Mouse (Mus musculus): ENCODE measurements around the gene Ptprd.

Ptprd gene

GRCm38 (mm10) chr4:76440791-76441364 lies 1770.9 kb downstream of the Ptprd start:
- peak; percentile 88 to 91 for DNase-seq

- no peak for DNase-seq
These were observed 1773.2 kb downstream of the Ptprd start for GRCm38 (mm10) chr4:76438496-76439079.

- no peak for DNase-seq
These were observed 1773.7 kb downstream of the Ptprd start for GRCm38 (mm10) chr4:76438068-76438467.

DNA sequence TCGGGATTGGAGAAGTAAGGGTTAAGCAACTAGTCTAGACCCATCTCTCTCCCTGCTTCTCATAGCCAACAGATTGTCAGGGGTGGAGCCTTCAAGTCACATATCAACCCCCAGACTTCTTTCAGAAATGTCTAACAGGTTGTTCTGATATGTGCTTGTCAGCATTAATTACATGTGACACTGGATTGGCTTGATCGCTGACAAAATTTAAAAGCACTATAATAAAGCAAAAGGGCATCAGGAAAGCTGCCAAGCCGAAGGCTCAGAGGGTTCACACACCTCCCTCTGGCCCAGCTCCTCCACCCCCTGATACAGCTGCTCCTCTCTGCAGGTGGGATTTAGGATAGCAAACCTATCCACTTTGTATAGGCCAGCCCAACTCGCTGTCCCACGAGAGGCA lies 1775.8 kb downstream of the Ptprd start:
- DNase-seq: peak; percentile 72 to 74

DNA sequence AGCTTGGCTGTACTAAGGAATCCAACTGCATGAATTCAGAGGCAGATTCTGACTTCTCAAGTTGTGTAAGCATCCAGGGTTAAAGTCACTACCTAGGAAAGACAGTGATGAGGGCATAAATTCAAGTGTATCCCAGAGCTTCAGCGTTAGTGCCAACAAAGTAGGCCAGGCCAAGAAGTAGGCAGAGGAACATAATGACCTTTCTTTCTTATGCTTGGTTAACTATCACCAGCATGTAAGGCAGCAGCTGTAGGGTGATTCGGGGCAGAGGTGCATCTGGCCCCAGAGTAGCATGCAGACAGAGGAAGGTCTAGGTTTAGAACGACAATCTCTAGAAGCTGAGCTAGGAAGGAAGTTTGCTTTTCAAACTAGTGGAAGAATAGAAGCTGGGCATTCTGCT lies 1782.0 kb downstream of the Ptprd start:
- DNase-seq: peak; percentile 47 to 83

- peak; percentile 38 to 70 for DNase-seq
These were observed 1784.7 kb downstream of the Ptprd start for GRCm38 (mm10) chr4:76427036-76427435.

GRCm38 (mm10) chr4:76425230-76425575 lies 1786.6 kb downstream of the Ptprd start:
- no peak for DNase-seq

GRCm38 (mm10) chr4:76424324-76425229 lies 1787.2 kb downstream of the Ptprd start:
- peak; percentile 76 to 87 for DNase-seq

GRCm38 (mm10) chr4:76422113-76422512 lies 1789.6 kb downstream of the Ptprd start:
- no peak for DNase-seq

- DNase-seq: no peak
These were observed 1792.1 kb downstream of the Ptprd start for GRCm38 (mm10) chr4:76419641-76420040.

GRCm38 (mm10) chr4:76417676-76418075 lies 1794.1 kb downstream of the Ptprd start:
- DNase-seq: peak; percentile 35 to 60

GRCm38 (mm10) chr4:76415624-76416023 lies 1796.1 kb downstream of the Ptprd start:
- peak; percentile 31 to 44 for DNase-seq

DNA sequence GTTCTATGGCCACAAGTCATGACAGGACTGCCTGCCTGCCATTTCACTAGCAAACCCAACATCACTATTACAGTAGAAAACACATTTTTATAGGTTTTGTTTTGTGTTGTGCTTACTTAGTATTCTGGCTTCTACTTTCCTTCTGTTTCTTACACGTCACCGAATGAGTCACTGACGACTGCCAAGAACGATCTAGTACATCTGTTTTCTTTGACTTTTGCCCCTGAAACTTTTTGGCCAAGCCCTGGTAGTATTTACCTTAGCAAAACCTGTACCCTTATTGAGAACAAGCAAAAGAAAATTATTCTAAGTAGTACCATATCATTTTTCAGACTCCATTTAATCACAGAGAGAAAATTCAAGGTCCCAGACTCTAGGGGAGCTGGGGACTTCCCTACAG lies 1797.2 kb downstream of the Ptprd start:
- DNase-seq: peak in 1 of 2 experiments; percentile 39

- no peak for DNase-seq
These were observed 1801.7 kb downstream of the Ptprd start for GRCm38 (mm10) chr4:76410053-76410452.

GRCm38 (mm10) chr4:76409159-76409558 lies 1802.6 kb downstream of the Ptprd start:
- no peak for DNase-seq

GRCm38 (mm10) chr4:76405862-76406454 lies 1805.8 kb downstream of the Ptprd start:
- DNase-seq: no peak

DNA sequence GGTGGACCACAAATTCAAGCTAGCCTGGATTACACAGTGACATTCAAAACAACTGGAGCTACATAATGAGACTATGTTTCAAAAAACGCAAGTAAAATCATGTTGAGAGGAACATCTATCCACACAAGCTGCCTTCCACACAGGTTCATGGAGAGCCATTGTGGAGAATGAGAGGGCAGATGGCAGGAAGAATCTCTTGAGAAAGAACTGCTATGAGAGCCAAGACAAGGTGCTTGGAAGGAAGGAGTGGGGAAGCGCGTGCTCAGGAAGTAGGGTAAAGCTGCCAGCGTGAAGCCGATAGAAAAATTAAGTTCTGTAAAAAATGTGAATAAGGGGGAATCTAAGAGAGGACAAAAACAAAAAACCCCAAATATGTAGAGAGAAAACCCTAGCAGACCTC lies 1808.5 kb downstream of the Ptprd start:
- DNase-seq: no peak

DNA sequence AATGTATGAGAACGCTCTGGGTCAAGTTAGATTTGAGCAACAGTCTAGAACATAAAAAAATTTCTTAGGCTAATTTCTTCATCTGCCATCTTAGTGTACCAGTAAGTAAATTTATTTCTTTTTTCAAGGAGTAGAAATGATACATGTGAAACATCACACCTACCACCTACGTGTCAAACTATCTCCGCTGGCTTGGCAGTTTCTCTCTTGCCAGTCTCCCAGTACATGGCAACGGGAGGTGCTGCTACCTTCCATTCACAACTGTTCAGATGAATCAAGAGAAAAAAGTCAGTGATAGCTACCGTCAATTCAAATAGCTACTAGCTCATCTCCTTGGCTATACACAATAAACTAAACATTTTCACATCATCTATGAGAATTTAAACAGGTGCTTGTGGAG lies 1823.9 kb downstream of the Ptprd start:
- no peak for DNase-seq

DNA sequence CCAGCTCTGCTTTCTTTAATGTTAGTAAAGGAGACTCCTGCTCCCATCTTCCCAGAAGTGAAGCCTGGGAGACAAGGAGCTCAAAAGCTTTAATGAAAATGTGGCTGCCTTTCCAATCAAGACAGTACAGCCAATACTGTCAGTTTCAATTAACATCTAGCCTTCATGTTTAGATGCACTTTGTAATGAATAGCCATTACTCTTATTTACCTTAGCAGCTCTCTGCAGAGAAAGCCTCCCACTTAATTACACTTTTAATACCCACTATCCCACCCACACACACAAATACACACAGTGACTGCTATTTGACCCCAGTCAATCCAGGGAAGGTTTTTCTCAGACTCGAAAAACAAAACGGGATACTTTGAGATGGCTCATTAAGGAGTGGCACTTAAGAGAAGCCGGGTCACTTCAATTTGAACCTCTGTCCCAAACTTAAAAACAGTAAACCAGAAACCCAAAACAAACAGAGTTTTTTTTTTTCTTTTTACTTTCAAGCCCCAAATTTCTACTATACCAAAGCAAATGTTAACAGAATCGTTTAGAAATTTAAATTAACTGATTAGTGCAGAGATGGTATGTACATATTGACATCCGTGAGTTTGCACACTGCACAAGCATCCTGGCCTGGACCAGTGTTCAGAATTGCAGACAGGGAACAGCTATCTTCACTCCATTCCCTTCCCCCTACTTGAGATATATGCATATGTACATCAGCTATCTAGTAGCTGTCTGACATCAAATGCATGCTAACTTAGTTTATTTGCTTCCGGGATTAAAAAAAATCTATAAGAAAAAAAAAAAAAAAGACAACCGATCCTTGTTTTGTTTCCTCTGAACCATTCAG lies 1824.6 kb downstream of the Ptprd start:
- DNase-seq: no peak

- no peak for DNase-seq
These were observed 1825.9 kb downstream of the Ptprd start for GRCm38 (mm10) chr4:76385818-76386217.

DNA sequence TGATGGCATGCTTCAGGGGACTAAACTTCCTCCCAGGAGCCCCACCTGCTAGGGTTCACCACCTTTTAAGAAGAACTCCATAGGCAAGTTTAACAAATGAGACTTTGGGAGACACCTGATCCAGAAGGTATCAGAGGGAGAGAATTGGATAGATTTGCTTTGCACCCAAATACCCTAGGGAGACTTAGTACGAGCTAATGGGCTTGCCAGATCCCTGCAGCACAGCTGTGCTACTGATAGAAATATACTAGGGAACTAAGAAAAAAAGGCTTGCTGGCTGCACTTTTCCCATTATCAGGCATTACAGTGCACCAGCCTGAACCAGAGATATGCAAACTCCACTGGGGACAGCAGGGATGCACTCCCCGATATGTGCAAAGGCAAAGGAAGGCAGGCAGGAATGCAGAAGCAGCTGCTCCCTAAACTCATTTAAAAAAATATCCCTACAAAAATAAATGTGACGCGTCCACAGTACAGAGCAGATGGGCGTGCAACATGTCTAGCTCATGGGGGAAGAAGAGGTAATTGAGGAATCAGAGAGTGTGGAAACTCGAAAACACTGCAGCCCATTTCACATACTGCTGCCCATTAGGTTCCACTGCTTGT lies 1831.3 kb downstream of the Ptprd start:
- DNase-seq: no peak

Data from kidney, postnatal 25 days (tissue).